Mouse (Mus musculus) ES-Bruce4 (cell line): ENCODE measurements at regions not wholly inside any gene's neighbourhood (a gene's known extent, or its start where the extent isn't known, plus 50 kb on each side); places are given as distances from the start of the nearest gene placed in this dataset.

Source experiments
- H3K27ac ChIP-seq: 2 replicates; pipeline ENCODE4 v1.5.1; 2012; ENCODE audit warnings: low read length, inconsistent platforms; ENCODE audit not compliant: insufficient read depth
- H3K27me3 ChIP-seq: 2 replicates; pipeline ENCODE4 v1.6.1; 2012; ENCODE audit warnings: mild to moderate bottlenecking, low read length, inconsistent platforms; ENCODE audit not compliant: control insufficient read depth, poor library complexity, insufficient read depth, severe bottlenecking
- H3K36me3 ChIP-seq: 2 replicates; pipeline ENCODE4 v1.6.1; 2012; ENCODE audit warnings: inconsistent platforms, mild to moderate bottlenecking, low read length, moderate library complexity; ENCODE audit not compliant: control insufficient read depth, poor library complexity, insufficient read depth, severe bottlenecking
- H3K4me1 ChIP-seq: one replicate; pipeline ENCODE4 v1.8.1; 2011; ENCODE audit warnings: low read length; ENCODE audit not compliant: control insufficient read depth, insufficient read depth
- H3K4me3 ChIP-seq: 2 replicates; pipeline ENCODE4 v1.5.1; 2011; ENCODE audit warnings: low read depth, mild to moderate bottlenecking, low read length
- H3K9ac ChIP-seq: 2 replicates; pipeline ENCODE4 v1.6.1; 2012; ENCODE audit warnings: low read depth, mild to moderate bottlenecking, inconsistent platforms; ENCODE audit not compliant: poor library complexity, severe bottlenecking
- H3K9me3 ChIP-seq: replicated peaks from 2 replicates; pipeline ENCODE4 v1.6.1; 2012; ENCODE audit warnings: mild to moderate bottlenecking, low read length, inconsistent platforms; ENCODE audit not compliant: control insufficient read depth, poor library complexity, insufficient read depth, severe bottlenecking
- CTCF ChIP-seq: IDR thresholded peaks from one replicate; pipeline ENCODE4 v1.8.1; 2011; ENCODE audit warnings: low read depth, low read length
- EP300 ChIP-seq: IDR thresholded peaks from 2 replicates; pipeline ENCODE4 v1.6.1; 2011; ENCODE audit warnings: low read depth, low read length; ENCODE audit not compliant: insufficient read depth
- POLR2A ChIP-seq: IDR thresholded peaks from one replicate; pipeline ENCODE4 v1.8.1; 2011; ENCODE audit warnings: low read length; ENCODE audit not compliant: insufficient read depth

DNA sequence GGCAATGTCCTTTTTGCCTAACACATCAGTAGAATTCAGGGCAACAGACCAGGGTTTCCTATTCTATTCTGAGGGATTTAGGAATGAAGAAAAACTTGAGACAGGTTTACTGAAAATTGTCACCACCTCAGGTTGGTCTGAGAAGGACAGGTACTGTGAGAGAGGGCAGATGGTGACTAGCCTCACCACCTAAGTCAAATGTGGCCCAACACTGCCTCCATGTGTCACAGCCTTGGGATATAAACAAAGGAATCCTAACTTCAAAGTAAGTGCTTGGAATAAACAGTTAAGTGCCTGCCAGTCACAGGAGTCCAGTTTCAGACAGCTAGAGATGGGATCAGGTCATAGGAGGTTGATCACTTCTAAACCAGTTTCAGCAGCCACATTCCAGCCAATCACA, 281.3 kb upstream of the Irx4 start:
- no peak overlapping the region for H3K9ac ChIP-seq
- H3K4me3 ChIP-seq: no peak overlapping the region
- no peak overlapping the region for H3K27ac ChIP-seq
- TF ChIP-seq EP300 (no peak), POLR2A (no peak), CTCF (no peak)
- no peaks in the 10 kb centered on the region for H3K9me3 ChIP-seq
- H3K27me3 ChIP-seq: no peaks in the 10 kb centered on the region
- H3K4me1 ChIP-seq: no peaks in the 10 kb centered on the region
- no peaks in the 10 kb centered on the region for H3K36me3 ChIP-seq

DNA sequence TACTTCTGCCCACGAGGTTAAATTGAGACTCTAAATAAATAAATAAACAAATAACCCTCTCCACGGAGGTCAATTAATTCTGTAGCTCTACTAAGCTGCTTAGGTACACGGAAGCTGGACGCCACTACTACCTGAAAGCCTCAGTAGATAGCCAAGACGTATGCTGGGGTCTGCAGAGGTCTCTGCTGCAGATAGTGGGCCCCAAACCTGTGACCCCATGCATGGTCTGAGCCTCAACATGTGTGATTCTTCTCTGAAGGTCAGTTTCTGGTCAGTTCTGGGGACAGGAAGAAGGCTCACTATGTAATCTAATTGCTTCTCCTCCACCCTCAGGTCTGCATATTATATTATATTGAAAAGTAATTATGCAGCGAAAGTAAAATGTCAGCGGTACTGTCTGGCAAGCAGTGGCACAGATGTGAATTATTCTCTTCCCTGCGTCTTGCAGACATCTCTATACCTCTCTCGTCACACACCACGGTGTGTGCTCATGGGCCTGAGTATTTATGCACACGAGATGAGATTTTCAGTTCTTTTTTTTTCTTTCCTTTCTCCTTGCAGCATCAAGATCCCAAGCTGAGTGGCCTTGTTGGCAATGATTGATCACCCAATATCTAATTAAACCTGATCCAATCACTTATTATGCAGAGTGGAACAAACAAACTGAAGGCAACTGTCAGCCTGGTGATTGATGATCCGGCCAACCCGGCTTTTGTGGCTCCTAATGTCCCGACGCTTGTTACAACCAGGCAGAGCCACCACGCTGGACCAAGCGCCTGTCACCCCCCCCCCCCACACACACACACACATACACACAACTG, 267.5 kb upstream of the Irx4 start:
- H3K9me3 ChIP-seq: 0 out of 2 replicates have a peak, but pooled peaks cover 3% of the 10 kb centered on the region
- no peaks in the 10 kb centered on the region for H3K4me1 ChIP-seq
- H3K36me3 ChIP-seq: no peaks in the 10 kb centered on the region
- H3K27me3 ChIP-seq: no peaks in the 10 kb centered on the region
- no peak overlapping the region for H3K27ac ChIP-seq
- H3K9ac ChIP-seq: no peak overlapping the region
- no peak overlapping the region for H3K4me3 ChIP-seq
- TF ChIP-seq CTCF (no peak), POLR2A (no peak), EP300 (no peak)

- no peak for TF ChIP-seq POLR2A
- no peak for TF ChIP-seq CTCF
- TF ChIP-seq EP300: no peak
- Histone ChIP-seq H3K4me1 (no peaks in the 10 kb centered on the region), H3K4me3 (no peak overlapping the region)
These were observed 266.8 kb upstream of the Irx4 start for GRCm38 (mm10) chr13:72993410-72993858.

DNA sequence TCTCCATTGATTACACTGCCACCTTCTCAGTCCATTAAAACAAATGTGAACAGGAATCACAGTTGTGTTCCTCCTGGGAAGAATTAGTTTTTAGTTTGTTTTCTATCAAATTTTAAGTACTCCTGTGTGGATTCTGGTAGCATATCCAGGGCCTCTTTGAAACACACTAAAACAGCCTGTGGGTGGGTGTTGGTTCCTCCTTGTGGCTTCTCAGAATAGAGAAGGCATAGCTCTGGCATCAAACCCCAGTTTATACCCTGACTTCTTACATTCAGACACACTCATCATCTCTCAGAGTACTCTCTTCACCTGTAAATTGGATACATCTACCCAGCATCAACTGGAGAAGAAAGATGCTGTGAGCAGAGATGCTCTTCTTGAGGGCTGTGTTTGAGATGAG, 265.7 kb upstream of the Irx4 start:
- no peak overlapping the region for H3K4me3 ChIP-seq
- no peaks in the 10 kb centered on the region for H3K36me3 ChIP-seq
- TF ChIP-seq POLR2A (no peak), CTCF (no peak), EP300 (no peak)
- H3K27ac ChIP-seq: no peak overlapping the region
- H3K9ac ChIP-seq: no peak overlapping the region
- no peaks in the 10 kb centered on the region for H3K4me1 ChIP-seq
- 0 out of 2 replicates have a peak, but pooled peaks cover 3% of the 10 kb centered on the region for H3K9me3 ChIP-seq
- no peaks in the 10 kb centered on the region for H3K27me3 ChIP-seq

More at GRCm38 (mm10) chr13:72993410-72993858, 266.8 kb upstream of the Irx4 start:
- H3K9ac ChIP-seq: no peak overlapping the region
- H3K36me3 ChIP-seq: no peaks in the 10 kb centered on the region
- H3K9me3 ChIP-seq: 0 out of 2 replicates have a peak, but pooled peaks cover 3% of the 10 kb centered on the region
- H3K27ac ChIP-seq: no peak overlapping the region
- H3K27me3 ChIP-seq: no peaks in the 10 kb centered on the region

DNA sequence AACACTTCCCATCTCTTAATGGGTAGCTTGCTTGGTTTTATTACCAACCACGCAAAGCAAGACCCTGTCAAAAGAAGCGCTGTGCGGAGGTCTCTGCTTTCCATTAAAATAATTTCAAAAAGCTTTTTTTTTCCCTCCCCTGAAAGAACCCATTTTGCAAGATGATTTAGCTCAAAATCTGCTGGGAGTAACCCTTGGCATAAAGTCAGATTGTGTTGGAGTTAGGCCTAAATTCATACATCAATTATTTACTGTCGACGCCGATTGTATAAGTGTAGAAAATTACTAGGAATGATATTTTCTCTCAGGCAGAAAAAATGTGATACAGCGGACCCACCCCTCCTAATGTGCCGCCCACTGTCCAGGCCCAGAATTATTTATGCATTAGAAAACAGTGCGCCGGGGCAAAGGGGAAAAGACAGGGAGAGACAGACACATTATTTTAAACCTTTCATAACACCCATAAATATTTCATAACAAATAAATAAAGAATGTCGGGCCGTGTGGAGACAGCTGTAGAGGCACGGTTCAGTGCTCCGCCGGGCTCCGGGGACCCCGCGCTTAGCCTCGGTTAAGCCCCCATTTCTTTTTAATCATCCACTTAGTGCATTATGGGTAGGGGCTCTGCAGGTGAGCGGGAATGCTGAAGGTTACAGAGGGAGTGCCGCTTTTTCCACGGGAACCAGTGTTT, 251.3 kb upstream of the Irx4 start:
- no peak overlapping the region for H3K9ac ChIP-seq
- TF ChIP-seq EP300 (no peak), CTCF (no peak), POLR2A (no peak)
- no peak overlapping the region for H3K27ac ChIP-seq
- no peaks in the 10 kb centered on the region for H3K9me3 ChIP-seq
- no peaks in the 10 kb centered on the region for H3K36me3 ChIP-seq
- H3K4me1 ChIP-seq: no peaks in the 10 kb centered on the region
- no peaks in the 10 kb centered on the region for H3K27me3 ChIP-seq
- H3K4me3 ChIP-seq: no peak overlapping the region
